Mouse (Mus musculus): ENCODE results near the gene Kif14. TPM values are rescaled to one million over a fixed set of nuclear protein-coding genes. Genes with fewer than 3 reads are reported as not detected.

Kif14 gene
- polyA plus RNA-seq, 1 experiment from 2014 or later, result 0.50 TPM

DNA sequence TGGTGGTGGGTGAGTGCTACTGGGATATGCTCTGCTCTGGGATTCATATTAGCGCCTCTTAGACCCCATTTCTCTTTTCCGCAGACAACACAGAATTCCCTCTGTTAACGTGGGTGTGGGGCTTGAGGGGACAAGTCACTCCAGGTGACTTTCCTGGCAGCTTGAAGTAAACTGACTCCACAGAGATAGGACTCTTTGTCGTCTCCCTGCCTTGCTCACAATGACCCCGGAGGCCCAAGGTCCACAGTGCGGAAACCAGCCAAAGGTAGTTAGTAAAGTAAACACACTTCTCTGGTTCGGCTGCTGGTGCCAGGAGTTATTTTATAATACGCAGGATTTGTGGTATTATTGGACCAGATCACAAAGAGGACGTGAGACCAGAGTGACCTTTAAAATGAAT is 23.3 kb upstream of the Kif14 start:
- Histone ChIP-seq H3K4me2 (replicated peaks; ENCODE audit: low read depth) (no peak overlapping the region), H3K9ac (ENCODE audit: low read depth, low read length) (no peak overlapping the region), H3K27ac (ENCODE audit: low read depth, low read length) (no peak overlapping the region), H3K4me1 (replicated peaks; ENCODE audit: control insufficient read depth, insufficient read depth, low read length) (no peaks in the 10 kb centered on the region), H3K4me3 (ENCODE audit: low read depth, low read length) (no peak overlapping the region), H3K36me3 (ENCODE audit: control insufficient read depth, insufficient read depth) (peaks cover 4% of the 10 kb centered on the region; the same call in 1 of the 2 replicates), H3K9me3 (ENCODE audit: control insufficient read depth) (no peaks in the 10 kb centered on the region), H3K27me3 (replicated peaks; ENCODE audit: control insufficient read depth, insufficient read depth, low read length) (0 out of 2 replicates have a peak, but pooled peaks cover 6% of the 10 kb centered on the region)
- 30% methylated on average over 9 of the region's 9 CpGs for WGBS
- ATAC-seq, result no peak
- no peak for TF ChIP-seq CTCF (IDR thresholded peaks at IDR 0.05; ENCODE audit: low read depth)

DNA sequence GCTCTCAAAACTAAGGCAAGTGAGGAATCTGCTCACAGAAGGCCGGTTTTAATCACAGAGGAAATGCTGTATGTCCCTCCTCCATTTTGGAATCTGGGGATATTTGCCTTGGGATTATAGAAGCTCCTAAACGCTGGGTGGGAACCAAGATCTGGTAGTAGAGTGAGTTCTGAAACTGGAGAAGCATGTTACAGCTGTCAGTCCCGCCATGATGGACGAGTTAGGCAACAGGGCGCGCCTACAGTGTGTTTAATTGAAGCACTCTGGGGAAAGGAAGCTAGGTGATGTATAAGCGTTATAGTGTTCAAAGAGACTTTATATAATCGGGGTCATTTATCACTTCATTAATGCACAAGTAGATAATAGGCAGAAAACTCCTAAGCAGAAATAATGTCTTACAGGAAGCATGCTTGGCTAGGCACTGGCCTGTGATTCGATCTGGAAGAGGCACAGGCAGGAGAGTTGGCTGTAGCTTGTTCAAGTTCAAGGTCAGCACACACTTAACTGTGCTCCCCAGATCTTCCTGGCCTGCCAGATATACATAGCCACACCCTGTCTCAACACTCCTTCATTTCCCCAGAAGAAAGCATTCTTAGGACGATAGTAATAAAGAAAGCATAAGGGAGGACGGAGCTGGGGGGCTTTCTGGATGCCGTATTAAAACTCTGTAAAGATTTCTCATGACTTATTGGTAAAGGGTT is 21.4 kb upstream of the Kif14 start:
- no peak for TF ChIP-seq CTCF (IDR thresholded peaks at IDR 0.05; ENCODE audit: low read depth)
- WGBS, result 61% methylated on average over 12 of the region's 12 CpGs
- no peak overlapping the region for H3K27ac ChIP-seq (ENCODE audit: low read depth, low read length)
- H3K4me2 ChIP-seq (replicated peaks; ENCODE audit: low read depth), result no peak overlapping the region
- H3K27me3 ChIP-seq (replicated peaks; ENCODE audit: control insufficient read depth, insufficient read depth, low read length), result 0 out of 2 replicates have a peak, but pooled peaks cover 6% of the 10 kb centered on the region
- peaks cover 4% of the 10 kb centered on the region; the same call in 1 of the 2 replicates for H3K36me3 ChIP-seq (ENCODE audit: control insufficient read depth, insufficient read depth)
- H3K9me3 ChIP-seq (ENCODE audit: control insufficient read depth), result no peaks in the 10 kb centered on the region
- no peak overlapping the region for H3K9ac ChIP-seq (ENCODE audit: low read depth, low read length)
- H3K4me3 ChIP-seq (ENCODE audit: low read depth, low read length), result no peak overlapping the region
- no peak for ATAC-seq
- no peaks in the 10 kb centered on the region for H3K4me1 ChIP-seq (replicated peaks; ENCODE audit: control insufficient read depth, insufficient read depth, low read length)

DNA sequence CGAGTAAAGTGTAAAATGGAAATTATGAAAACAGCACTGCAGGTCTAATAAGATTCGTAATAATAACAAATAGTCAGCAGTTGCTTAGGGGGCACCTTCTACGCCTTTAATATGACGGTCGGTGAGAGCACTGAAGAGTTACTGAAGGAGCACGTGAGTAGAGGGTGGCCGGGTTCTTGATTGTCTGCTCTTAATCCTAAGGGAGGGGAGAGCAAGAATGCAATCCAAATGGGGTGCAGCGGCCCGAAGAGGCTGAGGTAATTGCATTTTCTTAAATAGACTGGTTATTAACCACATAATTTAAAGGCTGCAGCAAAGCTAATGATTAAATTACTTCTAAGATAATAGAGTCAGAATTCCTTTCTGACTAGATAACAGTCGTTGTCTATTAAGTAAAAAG is 19.2 kb upstream of the Kif14 start:
- no peak overlapping the region for H3K27ac ChIP-seq (ENCODE audit: low read depth, low read length)
- H3K4me3 ChIP-seq (ENCODE audit: low read depth, low read length), result no peak overlapping the region
- no peak for ATAC-seq
- H3K36me3 ChIP-seq (ENCODE audit: control insufficient read depth, insufficient read depth), result no peaks in the 10 kb centered on the region
- H3K4me2 ChIP-seq (replicated peaks; ENCODE audit: low read depth), result no peak overlapping the region
- 0 out of 2 replicates have a peak, but pooled peaks cover 10% of the 10 kb centered on the region for H3K27me3 ChIP-seq (replicated peaks; ENCODE audit: control insufficient read depth, insufficient read depth, low read length)
- H3K9ac ChIP-seq (ENCODE audit: low read depth, low read length), result no peak overlapping the region
- no peak for TF ChIP-seq CTCF (IDR thresholded peaks at IDR 0.05; ENCODE audit: low read depth)
- H3K9me3 ChIP-seq (ENCODE audit: control insufficient read depth), result no peaks in the 10 kb centered on the region
- WGBS, result 46% methylated on average over 10 of the region's 10 CpGs
- no peaks in the 10 kb centered on the region for H3K4me1 ChIP-seq (replicated peaks; ENCODE audit: control insufficient read depth, insufficient read depth, low read length)

DNA sequence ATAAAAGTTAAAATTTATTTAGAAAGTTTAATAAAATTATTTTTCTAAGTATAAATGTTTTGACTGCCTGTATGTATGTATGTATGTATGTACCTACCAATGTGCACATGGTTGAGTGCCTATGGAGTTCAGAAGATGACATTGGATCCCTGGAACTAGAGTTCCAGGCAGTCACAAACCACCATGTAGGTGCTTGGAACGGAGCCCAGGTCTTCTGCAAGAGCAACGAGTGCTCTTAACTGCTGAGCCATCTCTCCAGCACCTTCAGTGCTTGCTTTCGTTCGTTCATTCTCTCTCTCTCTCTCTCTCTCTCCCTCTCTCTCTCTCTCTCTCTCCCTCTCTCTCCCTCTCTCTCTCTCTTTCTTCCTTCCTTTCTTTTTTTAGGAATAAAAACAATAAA is 18.8 kb upstream of the Kif14 start:
- no peak for ATAC-seq
- H3K4me1 ChIP-seq (replicated peaks; ENCODE audit: control insufficient read depth, insufficient read depth, low read length), result no peaks in the 10 kb centered on the region
- no peak overlapping the region for H3K9ac ChIP-seq (ENCODE audit: low read depth, low read length)
- H3K9me3 ChIP-seq (ENCODE audit: control insufficient read depth), result no peaks in the 10 kb centered on the region
- H3K27ac ChIP-seq (ENCODE audit: low read depth, low read length), result no peak overlapping the region
- no peak overlapping the region for H3K4me2 ChIP-seq (replicated peaks; ENCODE audit: low read depth)
- TF ChIP-seq CTCF (IDR thresholded peaks at IDR 0.05; ENCODE audit: low read depth), result no peak
- H3K36me3 ChIP-seq (ENCODE audit: control insufficient read depth, insufficient read depth), result no peaks in the 10 kb centered on the region
- 37% methylated on average over 4 of the region's 4 CpGs for WGBS
- no peak overlapping the region for H3K4me3 ChIP-seq (ENCODE audit: low read depth, low read length)
- H3K27me3 ChIP-seq (replicated peaks; ENCODE audit: control insufficient read depth, insufficient read depth, low read length), result 0 out of 2 replicates have a peak, but pooled peaks cover 12% of the 10 kb centered on the region

DNA sequence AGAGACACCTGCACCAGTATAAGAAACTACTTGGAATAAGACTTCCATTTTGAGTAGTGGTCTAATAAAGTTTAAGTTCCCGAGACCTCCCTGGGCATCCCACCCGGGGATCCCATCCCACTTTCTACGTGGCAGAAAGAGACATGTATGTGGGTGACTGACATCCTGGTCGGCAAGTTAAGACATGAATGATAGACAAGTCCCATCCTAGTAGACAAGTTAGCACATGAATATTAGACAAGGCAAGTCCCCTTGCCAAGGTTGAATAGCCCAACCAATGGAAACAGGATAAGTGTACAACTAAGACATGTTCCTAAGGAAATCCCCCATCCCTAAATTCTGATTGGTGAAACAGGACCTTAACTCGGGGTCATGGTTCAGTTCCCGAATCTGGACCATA is 16.6 kb upstream of the Kif14 start:
- 95% methylated on average over 6 of the region's 6 CpGs for WGBS

DNA sequence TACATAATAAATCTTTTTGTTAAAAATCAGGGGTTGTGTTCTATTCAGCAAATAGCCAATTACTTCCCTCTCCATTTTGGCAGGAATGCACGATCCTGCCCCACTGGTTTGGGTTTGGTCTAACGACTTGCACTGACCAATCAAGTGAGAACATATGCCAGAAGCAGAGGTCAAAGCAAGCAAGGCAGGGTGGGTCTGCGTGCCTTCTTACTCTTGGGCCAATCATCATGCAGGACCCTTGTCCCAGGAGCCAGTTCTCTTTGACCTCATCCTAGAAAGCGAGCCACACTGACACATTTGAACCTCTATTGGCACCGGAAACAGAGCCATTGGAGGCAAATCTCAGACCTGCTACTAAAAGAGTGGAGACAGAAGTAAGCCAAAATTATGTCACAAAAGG is 15.9 kb upstream of the Kif14 start:
- H3K27ac ChIP-seq (ENCODE audit: low read depth, low read length), result no peak overlapping the region
- no peak overlapping the region for H3K4me3 ChIP-seq (ENCODE audit: low read depth, low read length)
- TF ChIP-seq CTCF (IDR thresholded peaks at IDR 0.05; ENCODE audit: low read depth), result no peak
- WGBS, result 73% methylated on average over 5 of the region's 5 CpGs
- ATAC-seq, result no peak
- no peak overlapping the region for H3K9ac ChIP-seq (ENCODE audit: low read depth, low read length)
- H3K4me1 ChIP-seq (replicated peaks; ENCODE audit: control insufficient read depth, insufficient read depth, low read length), result no peaks in the 10 kb centered on the region
- H3K27me3 ChIP-seq (replicated peaks; ENCODE audit: control insufficient read depth, insufficient read depth, low read length), result 0 out of 2 replicates have a peak, but pooled peaks cover 19% of the 10 kb centered on the region
- H3K4me2 ChIP-seq (replicated peaks; ENCODE audit: low read depth), result no peak overlapping the region
- no peaks in the 10 kb centered on the region for H3K9me3 ChIP-seq (ENCODE audit: control insufficient read depth)
- no peaks in the 10 kb centered on the region for H3K36me3 ChIP-seq (ENCODE audit: control insufficient read depth, insufficient read depth)

More for the DNA sequence above, 16.6 kb upstream of the Kif14 start:
- Histone ChIP-seq H3K9me3 (ENCODE audit: control insufficient read depth) (no peaks in the 10 kb centered on the region), H3K27me3 (replicated peaks; ENCODE audit: control insufficient read depth, insufficient read depth, low read length) (0 out of 2 replicates have a peak, but pooled peaks cover 19% of the 10 kb centered on the region), H3K4me1 (replicated peaks; ENCODE audit: control insufficient read depth, insufficient read depth, low read length) (no peaks in the 10 kb centered on the region), H3K4me3 (ENCODE audit: low read depth, low read length) (no peak overlapping the region), H3K4me2 (replicated peaks; ENCODE audit: low read depth) (no peak overlapping the region), H3K27ac (ENCODE audit: low read depth, low read length) (no peak overlapping the region), H3K9ac (ENCODE audit: low read depth, low read length) (no peak overlapping the region), H3K36me3 (ENCODE audit: control insufficient read depth, insufficient read depth) (no peaks in the 10 kb centered on the region)
- ATAC-seq, result no peak
- no peak for TF ChIP-seq CTCF (IDR thresholded peaks at IDR 0.05; ENCODE audit: low read depth)
